Mouse (Mus musculus): ENCODE measurements around the gene Hdac5.

DNA sequence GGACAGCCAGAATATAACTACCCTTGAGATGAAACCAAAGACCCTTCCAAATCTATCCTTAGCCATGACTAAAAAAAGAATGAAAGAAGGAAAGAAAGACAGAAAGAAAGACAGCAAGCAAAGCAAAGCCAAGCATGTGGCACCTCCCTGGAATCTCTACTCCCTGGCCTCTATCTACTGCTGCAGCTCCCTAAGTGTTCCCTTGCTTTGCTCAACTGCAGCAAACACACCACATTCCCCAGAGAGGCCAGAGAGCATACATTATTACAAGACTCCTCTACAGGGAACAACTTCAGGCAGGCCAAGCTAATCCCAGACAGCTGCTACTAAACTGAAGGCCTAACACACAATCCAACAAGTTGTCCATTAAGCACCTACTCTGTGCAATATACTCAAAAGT is 50.1 kb downstream of the Hdac5 start:
- TF ChIP-seq POLR2A (IDR thresholded peaks at IDR 0.05; ENCODE audit: extremely low read depth, insufficient read depth, low read length) (no peak), CTCF (IDR thresholded peaks at IDR 0.05; ENCODE audit: extremely low read depth, insufficient read depth, low read length) (no peak)
